Mouse (Mus musculus): ENCODE results near the gene Hspa4.

DNA sequence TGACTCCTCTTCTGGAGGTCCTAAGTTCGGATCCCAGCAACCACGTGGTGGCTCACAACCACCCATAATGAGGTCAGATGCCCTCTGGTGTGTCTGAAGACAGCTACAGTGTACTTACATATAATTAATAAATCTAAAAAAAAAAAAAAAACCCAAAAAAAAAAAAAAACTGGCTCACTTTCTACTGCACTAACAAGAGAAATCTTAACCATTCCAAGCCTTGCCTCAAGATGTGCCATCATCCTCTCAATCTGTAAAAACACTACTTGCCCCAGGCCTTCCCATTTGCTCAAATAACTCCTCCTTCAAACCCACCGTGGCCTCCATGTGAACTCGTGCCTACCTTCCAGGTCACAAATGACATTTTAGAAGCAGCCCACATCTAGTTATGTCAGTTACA lies 3.4 kb downstream of the Hspa4 start:
- TF ChIP-seq E2F4 (IDR thresholded peaks at IDR 0.05; ENCODE audit: insufficient read depth) = no peak
- no peak for TF ChIP-seq POLR2A (IDR thresholded peaks at IDR 0.05; ENCODE audit: insufficient read length, low read depth)
- TF ChIP-seq USF1 (IDR thresholded peaks at IDR 0.05; ENCODE audit: low read depth) = no peak
- TF ChIP-seq POLR2AphosphoS2 (IDR thresholded peaks at IDR 0.05; ENCODE audit: insufficient read length, low read depth) = no peak
- no peak for TF ChIP-seq REST (IDR thresholded peaks at IDR 0.05; ENCODE audit: insufficient read depth, insufficient read length)

All from myocyte (in vitro differentiated cells).